Mouse (Mus musculus): ENCODE data around the gene Txnl4b. TPM values are rescaled to one million over a fixed set of nuclear protein-coding genes. Genes with fewer than 3 reads are reported as not detected.

Gene Txnl4b
- 1 to 10 TPM; 4.4 to 5.0 TPM for total RNA-seq (2021)
- long read RNA-seq, experiment 1, partial matches to known transcripts, result 2 of 2 reads
- long read RNA-seq, experiment 1, other reads (novel, unspliced or antisense), result 0 of 2 reads
- long read RNA-seq, experiment 2, result 0 reads

GRCm38 (mm10) chr8:109565498-109566333 is at the start of gene Txnl4b, which contains the start of gene Dhx38:
Gene Txnl4b (plus strand): TSS chr8:109565892.
Gene Dhx38 (minus strand): TSS chr8:109565861.
- intact Hi-C loops (cut with DNase I), result loop anchor here (2.0 kb wide), 1 partner anchor 41 kb away; no protein-coding TSS in a partner anchor
- peak; percentile 96 to 99 for DNase-seq

GRCm38 (mm10) chr8:109524008-109524407 is 41.7 kb upstream of the Txnl4b start:
- DNase-seq, result no peak
- intact Hi-C loops (cut with DNase I), result no loop called here

GRCm38 (mm10) chr8:109535140-109535990 is 30.3 kb upstream of the Txnl4b start:
- intact Hi-C loops (cut with DNase I), result loop anchor here (5.0 kb wide), 2 partner anchors 1718 to 1933 kb away; no protein-coding TSS in a partner anchor
- DNase-seq, result peak; percentile 30 to 49

- peak; percentile 75 to 84 for DNase-seq
- intact Hi-C loops (cut with DNase I), result loop anchor here (5.0 kb wide), 2 partner anchors 1719 to 1934 kb away; no protein-coding TSS in a partner anchor
These were observed 29.0 kb upstream of the Txnl4b start for GRCm38 (mm10) chr8:109536703-109537102.

GRCm38 (mm10) chr8:109542165-109542564 is 23.5 kb upstream of the Txnl4b start:
- DNase-seq, result no peak
- intact Hi-C loops (cut with DNase I), result no loop called here

GRCm38 (mm10) chr8:109542748-109543519 is 22.8 kb upstream of the Txnl4b start:
- intact Hi-C loops (cut with DNase I), result no loop called here
- DNase-seq, result no peak

GRCm38 (mm10) chr8:109544049-109544448 is 21.6 kb upstream of the Txnl4b start:
- intact Hi-C loops (cut with DNase I), result no loop called here
- DNase-seq, result no peak

- DNase-seq, result peak; percentile 12 to 28
- intact Hi-C loops (cut with DNase I), result no loop called here
These were observed 14.0 kb upstream of the Txnl4b start for GRCm38 (mm10) chr8:109551663-109552062.

- no peak for DNase-seq
- intact Hi-C loops (cut with DNase I), result no loop called here
These were observed 1.8 kb upstream of the Txnl4b start for GRCm38 (mm10) chr8:109563881-109564280.

- intact Hi-C loops (cut with DNase I), result no loop called here
- DNase-seq, result no peak
These were observed 926 bp upstream of the Txnl4b start for GRCm38 (mm10) chr8:109564766-109565165.

GRCm38 (mm10) chr8:109571139-109571538 is 5.4 kb downstream of the Txnl4b start:
- intact Hi-C loops (cut with DNase I), result no loop called here
- no peak for DNase-seq

GRCm38 (mm10) chr8:109576311-109576710 is 10.6 kb downstream of the Txnl4b start:
- DNase-seq, result no peak
- intact Hi-C loops (cut with DNase I), result no loop called here

GRCm38 (mm10) chr8:109578900-109579301 is 13.2 kb downstream of the Txnl4b start, which contains the start of gene Hp:
Gene Hp (minus strand): TSS chr8:109579172.
- no peak for DNase-seq
- intact Hi-C loops (cut with DNase I), result no loop called here

- no peak for DNase-seq
- intact Hi-C loops (cut with DNase I), result no loop called here
These were observed 18.6 kb downstream of the Txnl4b start for GRCm38 (mm10) chr8:109584293-109584692.

- no peak for DNase-seq
- intact Hi-C loops (cut with DNase I), result no loop called here
These were observed 19.1 kb downstream of the Txnl4b start for GRCm38 (mm10) chr8:109584830-109585229.

GRCm38 (mm10) chr8:109585652-109586051 is 20.0 kb downstream of the Txnl4b start:
- DNase-seq, result no peak
- intact Hi-C loops (cut with DNase I), result no loop called here

- intact Hi-C loops (cut with DNase I), result no loop called here
- DNase-seq, result no peak
These were observed 21.3 kb downstream of the Txnl4b start for GRCm38 (mm10) chr8:109586972-109587504.

GRCm38 (mm10) chr8:109590901-109591300 is 25.2 kb downstream of the Txnl4b start:
- DNase-seq, result no peak
- intact Hi-C loops (cut with DNase I), result no loop called here

- DNase-seq, result no peak
- intact Hi-C loops (cut with DNase I), result no loop called here
These were observed 25.7 kb downstream of the Txnl4b start for GRCm38 (mm10) chr8:109591367-109591766.

- DNase-seq, result no peak
- intact Hi-C loops (cut with DNase I), result no loop called here
These were observed 26.5 kb downstream of the Txnl4b start for GRCm38 (mm10) chr8:109592164-109592563.
